Mouse (Mus musculus) limb, embryonic 14.5 days (tissue): ENCODE data around the gene Cyp11a1. TPM values are rescaled to one million over a fixed set of nuclear protein-coding genes. Genes with fewer than 3 reads are reported as not detected.

Source experiments
- ATAC-seq: fragments of 200-750 bp; cut with Nextera tagmentation; 2 replicates; pipeline ENCODE4 v1.8.0; 2017; ENCODE audit warnings: low read depth, moderate number of reproducible peaks, moderate TSS enrichment; ENCODE audit not compliant: low FRiP score
- DNase-seq: peaks from one replicate; pipeline ENCODE4 v3.0.0-alpha.2; 2015; ENCODE audit warnings: low spot score
- H3K27ac ChIP-seq: fragments of 300-500 bp; sonication (generic); replicated peaks from 2 replicates; pipeline ENCODE4 v1.5.1; 2014; ENCODE audit warnings: low read depth, mild to moderate bottlenecking, low read length, moderate library complexity, mixed read lengths
- H3K27me3 ChIP-seq: fragments of 300-500 bp; sonication (generic); 2 replicates; pipeline ENCODE4 v1.6.1; 2014; ENCODE audit warnings: low read length, mixed read lengths; ENCODE audit not compliant: control insufficient read depth, insufficient read depth
- H3K36me3 ChIP-seq: fragments of 300-500 bp; sonication (generic); 2 replicates; pipeline ENCODE4 v1.6.1; 2014; ENCODE audit warnings: mild to moderate bottlenecking, low read length, moderate library complexity, mixed read lengths; ENCODE audit not compliant: control insufficient read depth, insufficient read depth
- H3K4me1 ChIP-seq: fragments of 300-500 bp; sonication (generic); 2 replicates; pipeline ENCODE4 v1.6.1; 2014; ENCODE audit warnings: antibody characterized with exemption, low read length, mixed read lengths; ENCODE audit not compliant: control insufficient read depth, insufficient read depth
- H3K4me2 ChIP-seq: fragments of 300-500 bp; sonication (generic); replicated peaks from 2 replicates; pipeline ENCODE4 v1.6.1; 2014; ENCODE audit warnings: low read depth, mild to moderate bottlenecking, low read length, moderate library complexity; ENCODE audit not compliant: severe bottlenecking
- H3K4me3 ChIP-seq: fragments of 300-500 bp; sonication (generic); replicated peaks from 2 replicates; pipeline ENCODE4 v1.5.1; 2014; ENCODE audit warnings: low read length
- H3K9ac ChIP-seq: fragments of 300-500 bp; sonication (generic); 2 replicates; pipeline ENCODE4 v1.6.1; 2014; ENCODE audit warnings: mild to moderate bottlenecking, low read depth, low read length, moderate library complexity; ENCODE audit not compliant: severe bottlenecking
- H3K9me3 ChIP-seq: fragments of 300-500 bp; sonication (generic); 2 replicates; pipeline ENCODE4 v1.6.1; 2016; ENCODE audit warnings: low read length; ENCODE audit not compliant: control insufficient read depth
- POLR2A ChIP-seq: fragments of 200-500 bp; IDR thresholded peaks from 2 replicates; pipeline ENCODE4 v1.8.0; 2012; ENCODE audit warnings: inconsistent platforms, mild to moderate bottlenecking, moderate library complexity, borderline replicate concordance; ENCODE audit not compliant: insufficient read depth, insufficient read length; ENCODE audit errors: extremely low read depth
- WGBS: fragments of 180-500 bp; shearing (Covaris S2); extraction: QIAGEN DNeasy Blood & Tissue Kit; methylation state at CpG from one replicate; pipeline ENCODE4 v1.1.7; 2014; 5-methylcytosine and 5-hydroxymethylcytosine counted together
- polyA plus RNA-seq, 2 experiments: library from polyadenylated mRNA; depleted of rRNA in 1 of 2; stranded (reverse) in 1 of 2; unstranded in 1 of 2; fragments of >200 nt; fragmentation: Nextera tagmentation in 1 of 2; extraction: Ambion mirVana in 1 of 2; gene quantifications; 2 replicates each; pipeline versions ENCODE4 v1.2.1 to v1.2.3; 2012 to 2014

Cyp11a1 gene
- polyA plus RNA-seq, 2 experiments = 3.3 to 5.7 TPM

- 17% methylated on average over 4 of the region's 4 CpGs for WGBS
- H3K4me1 ChIP-seq = peaks cover 26% of the 10 kb centered on the region
- ATAC-seq = no peak
Observed at GRCm38 (mm10) chr9:58045646-58046045, 39.4 kb downstream of the Cyp11a1 start.

GRCm38 (mm10) chr9:58047061-58047460 is 40.9 kb downstream of the Cyp11a1 start:
- H3K4me3 ChIP-seq = no peak overlapping the region
- H3K4me1 ChIP-seq = peaks cover 14% of the 10 kb centered on the region
- no peaks in the 10 kb centered on the region for H3K27me3 ChIP-seq
- no peak overlapping the region for H3K9ac ChIP-seq
- H3K27ac ChIP-seq = no peak overlapping the region
- H3K9me3 ChIP-seq = no peaks in the 10 kb centered on the region
- DNase-seq (no peak), ATAC-seq (no peak)
- 68% methylated on average over 10 of the region's 10 CpGs for WGBS
- TF ChIP-seq POLR2A = no peak
- no peaks in the 10 kb centered on the region for H3K36me3 ChIP-seq
- no peak overlapping the region for H3K4me2 ChIP-seq

More at GRCm38 (mm10) chr9:58045646-58046045, 39.4 kb downstream of the Cyp11a1 start:
- no peaks in the 10 kb centered on the region for H3K27me3 ChIP-seq
- no peak overlapping the region for H3K27ac ChIP-seq
- H3K4me3 ChIP-seq = no peak overlapping the region
- no peak for TF ChIP-seq POLR2A
- no peak overlapping the region for H3K9ac ChIP-seq
- no peak for DNase-seq
- no peak overlapping the region for H3K4me2 ChIP-seq
- no peaks in the 10 kb centered on the region for H3K9me3 ChIP-seq
- no peaks in the 10 kb centered on the region for H3K36me3 ChIP-seq

DNA sequence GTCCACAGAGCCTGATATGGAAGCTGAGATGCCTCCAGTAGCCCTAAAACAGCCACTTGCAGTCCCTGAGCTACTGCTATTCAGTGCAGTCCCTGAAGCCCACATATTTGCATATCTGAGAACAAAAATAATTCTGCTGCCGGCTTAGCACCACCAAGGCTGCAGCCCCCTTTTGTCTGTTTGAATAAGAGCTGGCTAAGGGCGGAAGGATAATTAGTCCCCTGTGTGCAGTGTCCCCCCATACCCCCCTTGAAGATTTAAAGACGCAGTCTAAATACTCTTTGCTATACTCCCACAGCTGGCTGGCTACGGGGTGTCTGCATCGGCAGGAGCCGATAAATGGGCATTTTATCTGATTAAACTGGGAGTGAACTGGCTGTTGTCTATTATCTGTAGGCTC is 42.4 kb downstream of the Cyp11a1 start:
- H3K4me2 ChIP-seq = no peak overlapping the region
- WGBS = 22% methylated on average over 6 of the region's 6 CpGs
- H3K4me3 ChIP-seq = no peak overlapping the region
- H3K27me3 ChIP-seq = no peaks in the 10 kb centered on the region
- no peak overlapping the region for H3K9ac ChIP-seq
- ATAC-seq (no peak), DNase-seq (no peak)
- no peak overlapping the region for H3K27ac ChIP-seq
- no peaks in the 10 kb centered on the region for H3K9me3 ChIP-seq
- peaks cover 13% of the 10 kb centered on the region for H3K4me1 ChIP-seq
- no peak for TF ChIP-seq POLR2A
- H3K36me3 ChIP-seq = no peaks in the 10 kb centered on the region

DNA sequence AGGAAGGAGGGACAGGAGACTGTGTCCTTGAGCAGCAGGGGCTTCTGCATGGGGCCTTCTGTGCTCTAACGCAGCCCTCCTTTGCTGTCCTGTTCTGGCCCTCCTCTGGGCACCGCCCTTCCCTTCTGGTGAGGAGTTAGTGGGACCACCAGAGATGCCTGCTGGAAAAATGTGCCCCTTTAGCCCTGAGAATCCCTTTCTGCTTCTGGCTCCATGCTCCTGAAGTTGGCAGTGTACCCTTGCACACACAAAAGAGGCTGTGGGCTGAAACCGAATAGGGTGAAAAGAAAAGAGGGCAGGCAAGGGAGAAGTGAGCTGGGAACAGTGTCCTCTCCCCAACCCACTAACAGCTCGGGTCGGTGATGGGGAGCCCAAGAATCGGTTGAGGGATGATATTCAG is 43.0 kb downstream of the Cyp11a1 start:
- DNase-seq (no peak), ATAC-seq (no peak)
- no peak for TF ChIP-seq POLR2A
- H3K9ac ChIP-seq = no peak overlapping the region
- H3K27ac ChIP-seq = no peak overlapping the region
- WGBS = 57% methylated on average over 6 of the region's 6 CpGs
- peaks cover 13% of the 10 kb centered on the region for H3K4me1 ChIP-seq
- no peak overlapping the region for H3K4me3 ChIP-seq
- H3K9me3 ChIP-seq = no peaks in the 10 kb centered on the region
- no peak overlapping the region for H3K4me2 ChIP-seq
- H3K27me3 ChIP-seq = no peaks in the 10 kb centered on the region
- no peaks in the 10 kb centered on the region for H3K36me3 ChIP-seq

GRCm38 (mm10) chr9:58049861-58050260 is 43.6 kb downstream of the Cyp11a1 start:
- no peaks in the 10 kb centered on the region for H3K27me3 ChIP-seq
- H3K4me3 ChIP-seq = no peak overlapping the region
- ATAC-seq (no peak), DNase-seq (no peak)
- no peak overlapping the region for H3K4me2 ChIP-seq
- no peak for TF ChIP-seq POLR2A
- no peak overlapping the region for H3K9ac ChIP-seq
- H3K36me3 ChIP-seq = no peaks in the 10 kb centered on the region
- H3K27ac ChIP-seq = no peak overlapping the region
- H3K4me1 ChIP-seq = peaks cover 7% of the 10 kb centered on the region
- no peaks in the 10 kb centered on the region for H3K9me3 ChIP-seq
- WGBS = 61% methylated on average over 7 of the region's 7 CpGs

- H3K27ac ChIP-seq = no peak overlapping the region
- H3K36me3 ChIP-seq = no peaks in the 10 kb centered on the region
- H3K9ac ChIP-seq = no peak overlapping the region
- 20% methylated on average over 5 of the region's 5 CpGs for WGBS
- H3K4me2 ChIP-seq = no peak overlapping the region
- H3K4me1 ChIP-seq = peaks cover 4% of the 10 kb centered on the region; the same call in 1 of the 2 replicates
- TF ChIP-seq POLR2A = no peak
- no peak overlapping the region for H3K4me3 ChIP-seq
- no peak for ATAC-seq
- no peaks in the 10 kb centered on the region for H3K9me3 ChIP-seq
- DNase-seq = no peak
- H3K27me3 ChIP-seq = no peaks in the 10 kb centered on the region
Observed at GRCm38 (mm10) chr9:58051937-58052336, 45.7 kb downstream of the Cyp11a1 start.
